Comparison of ENCODE assay signal across 9 mouse cellular contexts in the genomic region with DNA sequence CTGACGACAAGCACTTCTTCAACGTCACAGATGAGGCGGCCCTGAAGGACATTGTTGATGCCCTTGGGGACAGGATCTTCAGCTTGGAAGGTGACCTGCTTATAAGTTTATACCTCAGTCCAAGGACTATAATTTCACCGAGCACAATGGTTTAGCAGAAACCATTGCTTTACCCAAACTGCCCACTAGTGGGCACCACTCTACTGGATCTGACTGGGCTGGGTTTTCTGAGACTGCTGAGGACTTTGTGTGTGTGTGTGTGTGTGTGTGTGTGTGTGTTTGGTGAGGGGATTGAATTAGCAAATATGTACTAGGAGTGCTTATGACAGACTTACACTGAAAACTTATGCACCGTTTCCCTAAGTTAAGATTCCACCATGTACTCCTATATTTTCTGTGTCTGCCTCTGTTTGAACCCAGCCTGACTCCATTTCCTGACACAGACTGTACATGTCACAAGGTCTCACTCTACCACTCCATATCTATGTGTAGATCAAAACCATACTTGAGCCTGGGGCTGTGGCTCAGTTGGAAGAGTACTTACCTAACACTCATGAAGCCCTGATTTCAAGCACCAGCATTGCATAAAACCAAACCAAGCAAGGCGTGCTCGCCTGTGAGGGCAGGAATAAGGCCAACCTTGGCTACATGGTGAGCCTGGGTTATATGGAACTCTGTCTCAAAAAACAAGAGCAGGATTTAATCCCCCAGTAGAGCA.
A peak's percentile ranks its signal among the peaks of the same experiment; 100 is the strongest.
DNase-seq lines count a peak whose midpoint lies in the region; ATAC-seq and TF ChIP-seq lines count a peak whose summit lies in the region.
"Had no signal": no experiment of that assay in that cellular context is flagged by ENCODE, and none has a peak within 500 bp of the region (broad histone marks: within the 10 kb centered on the region; RNA-seq: fewer than 3 reads in every experiment).

No protein-coding gene starts in this region.

- ATAC-seq in heart, embryonic 12.5 days (ENCODE audit: insufficient number of reproducible peaks, low FRiP score) = no peak
- ATAC-seq in midbrain, postnatal 0 days (ENCODE audit: low FRiP score) = no peak

- no peak overlapping the region for H3K27ac ChIP-seq in heart, embryonic 12.5 days (ENCODE audit: poor library complexity, severe bottlenecking)
- no peak overlapping the region for H3K27ac ChIP-seq in spleen, adult 2 months (ENCODE audit: insufficient read depth, low read length)
- no peak overlapping the region for H3K27ac ChIP-seq in embryonic fibroblast, embryonic 13.5 days (ENCODE audit: insufficient read depth, low read length)
- no peak overlapping the region for H3K27ac ChIP-seq in midbrain, postnatal 0 days (ENCODE audit: low read depth, low read length)
- H3K27ac ChIP-seq: macrophage had no signal

- no peak for TF ChIP-seq POLR2A in spleen, adult 2 months (IDR thresholded peaks at IDR 0.05; ENCODE audit: low read depth, low read length)
- no peak for TF ChIP-seq POLR2A in embryonic fibroblast, embryonic 13.5 days (IDR thresholded peaks at IDR 0.05; ENCODE audit: low read depth, low read length)

- H3K4me1 ChIP-seq in heart, embryonic 12.5 days (replicated peaks) = peaks cover 22% of the 10 kb centered on the region
- H3K4me1 ChIP-seq in spleen, adult 2 months (ENCODE audit: control insufficient read depth, insufficient read depth, insufficient read length) = no peaks in the 10 kb centered on the region
- no peaks in the 10 kb centered on the region for H3K4me1 ChIP-seq in embryonic fibroblast, embryonic 13.5 days (ENCODE audit: control insufficient read depth, insufficient read depth, low read length)
- H3K4me1 ChIP-seq in midbrain, postnatal 0 days (ENCODE audit: insufficient read depth, low read length) = no peaks in the 10 kb centered on the region

- WGBS in heart, embryonic 12.5 days = 53% methylated on average over 7 of the region's 7 CpGs
- WGBS in spleen, adult 2 months = 54% methylated on average over 7 of the region's 7 CpGs
- WGBS in midbrain, postnatal 0 days = 60% methylated on average over 7 of the region's 7 CpGs

- H3K4me2 ChIP-seq in heart, embryonic 12.5 days = no peak overlapping the region
- H3K4me2 ChIP-seq in midbrain, postnatal 0 days (ENCODE audit: low read depth, low read length, poor library complexity, severe bottlenecking) = no peak overlapping the region

- no peak overlapping the region for H3K4me3 ChIP-seq in heart, embryonic 12.5 days
- H3K4me3 ChIP-seq in spleen, adult 2 months (ENCODE audit: extremely low read depth, insufficient read depth, insufficient read length) = no peak overlapping the region
- no peak overlapping the region for H3K4me3 ChIP-seq in embryonic fibroblast, embryonic 13.5 days (ENCODE audit: insufficient read depth, low read length)
- H3K4me3 ChIP-seq in midbrain, postnatal 0 days (ENCODE audit: low read depth, low read length) = no peak overlapping the region

- H3K36me3 ChIP-seq in heart, embryonic 12.5 days = no peaks in the 10 kb centered on the region
- no peaks in the 10 kb centered on the region for H3K36me3 ChIP-seq in spleen, adult 2 months (ENCODE audit: control insufficient read depth, insufficient read depth, low read length)
- no peaks in the 10 kb centered on the region for H3K36me3 ChIP-seq in midbrain, postnatal 0 days (ENCODE audit: insufficient read depth, low read length)

- no peak overlapping the region for H3K9ac ChIP-seq in heart, embryonic 12.5 days
- H3K9ac ChIP-seq in midbrain, postnatal 0 days (replicated peaks; ENCODE audit: low read length, poor library complexity, severe bottlenecking) = no peak overlapping the region

- peak; percentile 12 to 31 for DNase-seq in heart, postnatal 36 days
- DNase-seq in spleen, adult 2 months (ENCODE audit: low read depth in 1 of 2, low spot score in 2 of 2) = peak in 1 of 2 experiments; percentile 8
- no peak for DNase-seq in spleen, postnatal 36 days (ENCODE audit: low spot score in 2 of 2)
- peak; percentile 67 for DNase-seq in ZHBTc4 (ENCODE audit: low read depth, low spot score)
- peak; percentile 63 for DNase-seq in midbrain, postnatal 0 days (ENCODE audit: low spot score)
- no peak for DNase-seq in left cerebral cortex, adult 8-10 months (ENCODE audit: low spot score in 2 of 2)

- peak; percentile 11; the same call in 1 of the 2 replicates for TF ChIP-seq CTCF in spleen, adult 2 months (IDR thresholded peaks at IDR 0.05; ENCODE audit: extremely low read depth, insufficient read depth, insufficient read length, insufficient replicate concordance)
- TF ChIP-seq CTCF in embryonic fibroblast, embryonic 13.5 days (IDR thresholded peaks at IDR 0.05; ENCODE audit: borderline replicate concordance, insufficient read depth, low read length) = peak; percentile 5; the same call in 1 of the 2 replicates
- peak; percentile 83 for TF ChIP-seq CTCF in midbrain, postnatal 0 days (IDR thresholded peaks at IDR 0.05)

- intact Hi-C loops in heart, postnatal 36 days (cut with DNase I) = loop anchor here (1.0 to 2.0 kb wide), 2 partner anchors 33 to 84 kb away; no protein-coding TSS in a partner anchor

- H3K27me3 ChIP-seq in heart, embryonic 12.5 days (replicated peaks) = no peaks in the 10 kb centered on the region
- no peaks in the 10 kb centered on the region for H3K27me3 ChIP-seq in spleen, adult 2 months (ENCODE audit: control insufficient read depth, insufficient read depth, low read length)
- H3K27me3 ChIP-seq in midbrain, postnatal 0 days (ENCODE audit: insufficient read depth, low read length) = no peaks in the 10 kb centered on the region

- H3K9me3 ChIP-seq in heart, embryonic 12.5 days (replicated peaks) = no peaks in the 10 kb centered on the region
- no peaks in the 10 kb centered on the region for H3K9me3 ChIP-seq in midbrain, postnatal 0 days (ENCODE audit: low read length)

Comparison
In these comparisons a context has a peak if more than half of its experiments do, and no peak if none do; other contexts are left out.
1. DNase-seq: peak in heart, postnatal 36 days (2 of 2), ZHBTc4 (single experiment) and midbrain, postnatal 0 days (single experiment); none in spleen, postnatal 36 days (0 of 2) and left cerebral cortex, adult 8-10 months (0 of 2).
2. CTCF ChIP-seq: peak in every context shown above with its lines; median percentile 83 in midbrain, postnatal 0 days; 11 in spleen, adult 2 months; 5 in embryonic fibroblast, embryonic 13.5 days.